Mouse (Mus musculus) G1E (cell line): ENCODE results near the gene Bclaf3.

Experiments
- CTCF ChIP-seq: IDR thresholded peaks from 2 replicates; pipeline ENCODE4 v1.5.1; 2012; ENCODE audit warnings: low read depth, low read length, inconsistent platforms, mixed read lengths
- GATA1 ChIP-seq: IDR thresholded peaks from 2 replicates; pipeline ENCODE4 v1.6.1; 2012; ENCODE audit warnings: borderline replicate concordance, low read length, inconsistent platforms, mixed read lengths
- GATA2 ChIP-seq: IDR thresholded peaks from 2 replicates; pipeline ENCODE4 v1.6.1; 2012; ENCODE audit warnings: low read depth, low read length, inconsistent platforms, borderline replicate concordance
- POLR2AphosphoS5 ChIP-seq: IDR thresholded peaks from 2 replicates; pipeline ENCODE4 v1.6.1; 2012; ENCODE audit warnings: low read depth, low read length, inconsistent platforms; ENCODE audit not compliant: insufficient replicate concordance

- TF ChIP-seq CTCF (no peak), GATA1 (no peak), GATA2 (no peak), POLR2AphosphoS5 (no peak)
Measured at GRCm38 (mm10) chrX:159606936-159607335, 80.4 kb downstream of the Bclaf3 start.
